Mouse (Mus musculus) intestine, embryonic 14.5 days (tissue): ENCODE data around the gene Arhgap35. TPM values are rescaled to one million over a fixed set of nuclear protein-coding genes. Genes with fewer than 3 reads are reported as not detected.

Experiments
- ATAC-seq: fragments of 200-750 bp; cut with Nextera tagmentation; replicated peaks from 2 replicates; pipeline ENCODE4 v1.8.0; 2017; ENCODE audit warnings: low read depth, moderate number of reproducible peaks, moderate TSS enrichment, moderate library complexity; ENCODE audit not compliant: low FRiP score, low TSS enrichment
- DNase-seq: peaks from one replicate; pipeline ENCODE4 v3.0.0-alpha.2; 2018; ENCODE audit warnings: low spot score
- H3K27ac ChIP-seq: fragments of 300-500 bp; sonication (generic); 2 replicates; pipeline ENCODE4 v1.5.1; 2014; ENCODE audit warnings: low read depth, mild to moderate bottlenecking, control low read depth
- H3K27me3 ChIP-seq: fragments of 300-500 bp; sonication (generic); replicated peaks from 2 replicates; pipeline ENCODE4 v1.6.1; 2014; ENCODE audit warnings: low read length, control low read depth; ENCODE audit not compliant: control insufficient read depth, insufficient read depth
- H3K36me3 ChIP-seq: fragments of 300-500 bp; sonication (generic); 2 replicates; pipeline ENCODE4 v1.6.1; 2014; ENCODE audit warnings: low read length, control low read depth; ENCODE audit not compliant: control insufficient read depth, insufficient read depth
- H3K4me1 ChIP-seq: fragments of 300-500 bp; sonication (generic); replicated peaks from 2 replicates; pipeline ENCODE4 v1.6.1; 2014; ENCODE audit warnings: low read length, control low read depth, mixed read lengths; ENCODE audit not compliant: control insufficient read depth, insufficient read depth
- H3K4me2 ChIP-seq: fragments of 300-500 bp; sonication (generic); 2 replicates; pipeline ENCODE4 v1.6.1; 2014; ENCODE audit warnings: low read length
- H3K4me3 ChIP-seq: fragments of 300-500 bp; sonication (generic); 2 replicates; pipeline ENCODE4 v1.5.1; 2014; ENCODE audit warnings: low read depth, low read length, control low read depth, mixed read lengths
- H3K9ac ChIP-seq: fragments of 300-500 bp; sonication (generic); 2 replicates; pipeline ENCODE4 v1.6.1; 2014; ENCODE audit warnings: mild to moderate bottlenecking, low read length
- H3K9me3 ChIP-seq: fragments of 300-500 bp; sonication (generic); 2 replicates; pipeline ENCODE4 v1.6.1; 2016; ENCODE audit warnings: low read length, control low read depth; ENCODE audit not compliant: control insufficient read depth
- WGBS: fragments of 180-500 bp; shearing (Covaris S2); extraction: QIAGEN DNeasy Blood & Tissue Kit; methylation state at CpG from one replicate; pipeline ENCODE4 v1.1.7; 2014; 5-methylcytosine and 5-hydroxymethylcytosine counted together
- polyA plus RNA-seq: library from polyadenylated mRNA; unstranded; fragments of >200 nt; fragmentation: Nextera tagmentation; extraction: Ambion mirVana; gene quantifications from 2 replicates; pipeline ENCODE4 v1.2.1, GENCODE M21; 2014

The Arhgap35 gene
- polyA plus RNA-seq, 1 experiment from 2014 or later, result 18.5 TPM

- H3K9me3 ChIP-seq, result no peaks in the 10 kb centered on the region
- WGBS, result 82% methylated on average over 6 of the region's 6 CpGs
- H3K36me3 ChIP-seq, result peaks cover 69% of the 10 kb centered on the region
Measured at GRCm38 (mm10) chr7:16499671-16500104, 115.1 kb downstream of the Arhgap35 start.

DNA sequence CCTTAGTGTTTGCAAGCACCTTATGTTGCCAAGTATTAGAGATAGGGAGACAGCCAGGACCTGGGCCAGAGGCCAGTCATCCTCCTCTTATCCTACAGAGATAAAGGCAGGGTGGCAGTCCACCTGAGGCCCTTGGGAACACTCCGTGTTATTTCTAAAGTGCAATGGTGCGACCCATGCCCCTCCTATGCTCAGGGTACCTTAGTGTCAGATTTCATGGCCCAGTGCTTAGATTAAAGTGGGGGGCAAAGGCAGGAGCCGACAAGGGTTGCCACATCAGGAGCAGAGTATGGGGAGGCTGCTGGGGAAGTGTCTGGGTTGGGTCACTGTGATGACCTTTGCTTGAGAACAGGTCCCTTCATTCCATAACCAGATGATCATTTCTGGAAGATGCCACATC is 118.5 kb downstream of the Arhgap35 start:
- no peaks in the 10 kb centered on the region for H3K4me1 ChIP-seq
- H3K27me3 ChIP-seq, result no peaks in the 10 kb centered on the region
- peaks cover 41% of the 10 kb centered on the region for H3K36me3 ChIP-seq
- H3K4me3 ChIP-seq, result no peak overlapping the region
- H3K4me2 ChIP-seq, result no peak overlapping the region
- DNase-seq, result no peak
- ATAC-seq, result no peak
- no peaks in the 10 kb centered on the region for H3K9me3 ChIP-seq
- 84% methylated on average over 3 of the region's 3 CpGs for WGBS
- no peak overlapping the region for H3K27ac ChIP-seq
- H3K9ac ChIP-seq, result no peak overlapping the region

More at GRCm38 (mm10) chr7:16499671-16500104, 115.1 kb downstream of the Arhgap35 start:
- Histone ChIP-seq H3K9ac (no peak overlapping the region), H3K27me3 (no peaks in the 10 kb centered on the region), H3K4me2 (no peak overlapping the region), H3K4me3 (no peak overlapping the region), H3K4me1 (no peaks in the 10 kb centered on the region), H3K27ac (no peak overlapping the region)
- ATAC-seq (no peak), DNase-seq (no peak)

DNA sequence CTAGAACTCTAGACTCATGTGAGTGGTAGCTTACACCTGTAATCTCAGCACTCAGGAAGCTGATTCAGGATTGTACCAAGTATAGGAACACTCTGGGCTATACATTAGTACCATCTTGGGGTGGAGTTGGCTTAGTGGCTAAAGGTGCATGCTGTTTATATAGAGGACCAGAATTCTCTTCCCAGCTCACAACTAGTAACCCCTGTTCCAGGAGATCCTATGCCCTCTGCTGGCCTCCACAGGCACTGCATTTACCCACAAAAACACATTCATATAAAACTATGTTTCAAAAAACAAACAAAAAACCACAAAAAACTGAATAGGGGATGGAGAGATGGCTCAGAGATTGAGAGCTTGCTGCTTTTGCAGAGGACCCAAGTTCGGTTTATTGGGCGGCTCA is 121.4 kb downstream of the Arhgap35 start:
- no peak overlapping the region for H3K27ac ChIP-seq
- H3K36me3 ChIP-seq, result peaks cover 31% of the 10 kb centered on the region
- peak; percentile 73 for DNase-seq
- WGBS, result 30% methylated on average over 2 of the region's 2 CpGs
- ATAC-seq, result no peak
- no peaks in the 10 kb centered on the region for H3K9me3 ChIP-seq
- H3K4me1 ChIP-seq, result no peaks in the 10 kb centered on the region
- no peaks in the 10 kb centered on the region for H3K27me3 ChIP-seq
- no peak overlapping the region for H3K9ac ChIP-seq
- no peak overlapping the region for H3K4me2 ChIP-seq
- H3K4me3 ChIP-seq, result no peak overlapping the region

GRCm38 (mm10) chr7:16492211-16492610 is 122.6 kb downstream of the Arhgap35 start:
- no peaks in the 10 kb centered on the region for H3K4me1 ChIP-seq
- no peak overlapping the region for H3K4me3 ChIP-seq
- H3K9ac ChIP-seq, result no peak overlapping the region
- no peak overlapping the region for H3K27ac ChIP-seq
- H3K9me3 ChIP-seq, result no peaks in the 10 kb centered on the region
- peaks cover 20% of the 10 kb centered on the region for H3K36me3 ChIP-seq
- no peaks in the 10 kb centered on the region for H3K27me3 ChIP-seq
- WGBS, result 64% methylated on average over 3 of the region's 3 CpGs
- ATAC-seq (no peak), DNase-seq (no peak)
- no peak overlapping the region for H3K4me2 ChIP-seq

DNA sequence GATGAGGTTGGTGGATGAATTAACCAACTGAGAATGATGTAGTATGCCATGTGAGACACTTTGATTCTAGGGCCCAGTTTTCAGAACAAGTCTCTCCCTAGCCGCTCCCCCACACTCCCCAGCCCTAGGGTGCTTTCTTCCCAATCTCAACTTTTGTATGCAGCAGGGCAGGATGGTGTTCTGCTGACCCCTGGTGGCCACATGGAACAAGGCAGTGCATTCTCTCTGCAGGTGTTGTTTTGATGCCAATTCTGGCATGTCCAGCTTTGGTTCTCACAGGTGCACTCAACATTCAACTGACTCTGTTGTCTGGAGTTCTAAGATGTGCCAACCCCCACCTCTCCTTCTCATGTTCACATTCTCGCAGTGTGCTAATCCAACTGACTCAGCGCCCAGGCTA is 123.0 kb downstream of the Arhgap35 start:
- Histone ChIP-seq H3K4me1 (no peaks in the 10 kb centered on the region), H3K4me2 (no peak overlapping the region), H3K27me3 (no peaks in the 10 kb centered on the region), H3K4me3 (no peak overlapping the region), H3K9ac (no peak overlapping the region), H3K36me3 (peaks cover 15% of the 10 kb centered on the region), H3K27ac (no peak overlapping the region), H3K9me3 (no peaks in the 10 kb centered on the region)
- peak; percentile 85 for DNase-seq
- WGBS, result 26% methylated on average over 3 of the region's 3 CpGs
- 0 out of 2 replicates have a peak, but pooled peaks have one; percentile 25 for ATAC-seq

- Histone ChIP-seq H3K9ac (no peak overlapping the region), H3K9me3 (no peaks in the 10 kb centered on the region), H3K4me2 (no peak overlapping the region), H3K4me1 (no peaks in the 10 kb centered on the region), H3K36me3 (no peaks in the 10 kb centered on the region), H3K27ac (no peak overlapping the region), H3K27me3 (no peaks in the 10 kb centered on the region), H3K4me3 (no peak overlapping the region)
- DNase-seq (no peak), ATAC-seq (no peak)
- WGBS, result 89% methylated on average over 9 of the region's 9 CpGs
Measured at GRCm38 (mm10) chr7:16489948-16490347, 124.8 kb downstream of the Arhgap35 start.

GRCm38 (mm10) chr7:16488816-16489215 is 126.0 kb downstream of the Arhgap35 start:
- DNase-seq (no peak), ATAC-seq (no peak)

GRCm38 (mm10) chr7:16477628-16478027 is 137.2 kb downstream of the Arhgap35 start, which contains the start of gene Npas1:
Npas1 (minus strand) TSS chr7:16477728.
- DNase-seq (no peak), ATAC-seq (no peak)
- peak within 1 kb of the TSS; percentile 32 for H3K4me3 ChIP-seq
- H3K9me3 ChIP-seq, result no peaks in the 10 kb centered on the region
- no peaks in the 10 kb centered on the region for H3K36me3 ChIP-seq
- peaks cover 11% of the 10 kb centered on the region; the same call in 1 of the 2 replicates for H3K4me1 ChIP-seq
- peaks cover 53% of the 10 kb centered on the region for H3K27me3 ChIP-seq
- H3K9ac ChIP-seq, result no peak within 1 kb of the TSS
- WGBS, result 85% methylated on average over 8 of the region's 8 CpGs
- peak within 1 kb of the TSS; percentile 50 for H3K4me2 ChIP-seq
- no peak within 1 kb of the TSS for H3K27ac ChIP-seq

More at GRCm38 (mm10) chr7:16488816-16489215, 126.0 kb downstream of the Arhgap35 start:
- Histone ChIP-seq H3K27me3 (no peaks in the 10 kb centered on the region), H3K4me1 (no peaks in the 10 kb centered on the region), H3K4me2 (no peak overlapping the region), H3K27ac (no peak overlapping the region), H3K36me3 (no peaks in the 10 kb centered on the region), H3K4me3 (no peak overlapping the region), H3K9ac (no peak overlapping the region), H3K9me3 (no peaks in the 10 kb centered on the region)

DNA sequence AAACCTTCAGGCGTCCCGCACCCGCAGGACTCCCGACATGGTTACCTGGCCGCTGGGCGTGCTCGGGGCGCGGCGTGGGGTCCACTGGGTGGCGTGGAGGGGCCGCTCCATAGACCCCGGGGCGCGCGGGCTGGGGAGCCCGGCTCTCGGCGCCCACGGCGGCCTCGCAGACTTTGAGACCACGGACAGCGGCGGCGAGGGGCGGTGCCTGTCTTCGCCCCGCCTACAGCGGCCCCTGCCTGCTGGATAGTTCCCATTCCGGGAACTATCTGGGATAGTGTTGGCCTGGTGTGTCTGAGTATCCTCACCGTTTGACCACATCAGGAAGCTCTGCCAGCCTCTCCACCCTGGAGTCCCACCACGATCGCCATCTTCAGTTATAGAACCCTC is 138.2 kb downstream of the Arhgap35 start:
- Histone ChIP-seq H3K4me3 (peak overlapping the region; percentile 32), H3K27ac (no peak overlapping the region), H3K9me3 (no peaks in the 10 kb centered on the region), H3K9ac (no peak overlapping the region), H3K4me2 (peak overlapping the region; percentile 50), H3K4me1 (peaks cover 11% of the 10 kb centered on the region; the same call in 1 of the 2 replicates), H3K36me3 (no peaks in the 10 kb centered on the region), H3K27me3 (peaks cover 63% of the 10 kb centered on the region)
- DNase-seq (peak; percentile 78), ATAC-seq (peak; percentile 34)
- 1% methylated on average over 34 of the region's 34 CpGs for WGBS
